Mouse (Mus musculus): Measurements from ENCODE around the gene Pum3.

Pum3 gene

GRCm38 (mm10) chr19:27429745-27430251 lies at the start of gene Pum3:
Pum3 (minus strand) TSS chr19:27429825.
- DNase-seq (ENCODE audit: low spot score): peak; percentile 85

DNA sequence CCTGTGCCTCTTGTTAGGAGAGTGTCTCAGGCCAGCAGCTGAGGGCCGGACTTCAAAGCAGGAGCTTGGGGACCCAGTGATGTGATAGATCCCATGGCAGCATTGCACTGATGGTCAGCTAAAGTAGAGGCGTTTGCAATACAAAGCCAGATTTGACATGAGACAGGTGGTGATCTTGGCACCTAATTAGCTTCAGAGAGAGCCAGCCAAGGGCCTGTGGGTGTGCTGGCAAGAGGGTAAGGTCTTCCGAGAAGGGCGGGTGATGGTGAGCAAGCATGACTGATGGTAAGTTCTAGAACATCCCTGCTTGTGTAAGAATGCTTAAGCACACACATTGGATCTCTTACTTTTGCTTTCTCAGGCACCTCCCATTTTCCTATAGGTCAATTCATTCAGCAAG lies 37.1 kb upstream of the Pum3 start:
- DNase-seq (ENCODE audit: low spot score): no peak

DNA sequence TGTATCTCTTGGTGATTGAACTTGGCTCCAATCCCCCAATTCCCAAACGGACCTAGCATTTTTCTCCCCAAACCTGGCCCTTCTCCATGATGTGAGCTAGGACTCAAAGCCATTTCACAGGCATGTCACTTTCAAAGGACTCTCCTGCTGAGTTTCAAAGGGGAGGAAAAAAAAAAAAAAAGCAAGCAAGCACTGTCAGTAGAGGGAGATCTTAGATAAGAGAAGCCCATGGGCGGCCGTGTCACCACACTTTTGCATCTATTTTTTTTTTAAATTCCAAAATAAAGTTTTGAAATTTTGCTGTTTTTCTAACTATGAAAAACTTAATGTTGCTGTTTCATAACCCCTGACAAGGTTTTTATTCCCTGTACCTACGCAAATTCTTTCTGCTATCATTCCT lies 33.0 kb upstream of the Pum3 start:
- DNase-seq (ENCODE audit: low spot score): no peak

DNA sequence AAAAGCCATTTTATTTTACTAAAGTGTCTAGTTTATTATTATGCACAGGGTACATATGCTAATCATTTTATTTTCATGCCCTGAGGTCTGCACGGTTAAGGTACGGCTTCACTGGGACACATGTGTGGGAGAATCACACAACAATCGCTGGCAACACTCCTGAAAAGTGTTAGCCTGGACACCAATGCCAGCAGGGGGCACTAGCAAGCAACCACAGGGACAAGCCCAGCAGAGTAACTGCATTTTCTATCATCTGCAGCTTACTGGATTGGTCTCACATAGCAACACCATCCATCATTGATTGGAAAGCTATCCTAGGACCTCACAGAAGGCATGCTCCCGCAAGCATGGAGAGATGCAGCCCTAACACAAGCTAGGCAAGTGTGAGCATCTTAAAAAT lies 20.8 kb upstream of the Pum3 start:
- DNase-seq (ENCODE audit: low spot score): peak; percentile 50

- no peak for DNase-seq (ENCODE audit: low spot score)
These were observed 17.9 kb upstream of the Pum3 start for GRCm38 (mm10) chr19:27447515-27447914.

DNA sequence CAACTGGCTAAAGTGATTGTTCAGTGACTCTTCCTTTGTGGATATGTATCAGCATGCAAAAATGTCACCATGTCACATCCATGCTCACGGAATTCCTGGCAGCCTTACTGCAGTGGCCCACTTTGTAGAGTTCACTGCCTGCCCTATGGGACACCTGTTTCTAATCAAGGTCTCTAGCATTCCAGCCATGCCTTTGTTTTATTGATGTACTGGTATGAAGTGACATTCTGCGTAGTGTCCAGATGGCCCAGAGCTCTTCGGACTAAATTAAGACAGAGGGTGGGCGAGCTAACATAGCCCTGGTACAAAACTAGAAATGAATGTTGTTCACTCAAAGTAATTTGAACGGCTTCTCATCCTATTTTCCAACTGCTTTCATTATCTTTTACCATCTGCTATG lies 11.5 kb upstream of the Pum3 start:
- DNase-seq (ENCODE audit: low spot score): no peak

DNA sequence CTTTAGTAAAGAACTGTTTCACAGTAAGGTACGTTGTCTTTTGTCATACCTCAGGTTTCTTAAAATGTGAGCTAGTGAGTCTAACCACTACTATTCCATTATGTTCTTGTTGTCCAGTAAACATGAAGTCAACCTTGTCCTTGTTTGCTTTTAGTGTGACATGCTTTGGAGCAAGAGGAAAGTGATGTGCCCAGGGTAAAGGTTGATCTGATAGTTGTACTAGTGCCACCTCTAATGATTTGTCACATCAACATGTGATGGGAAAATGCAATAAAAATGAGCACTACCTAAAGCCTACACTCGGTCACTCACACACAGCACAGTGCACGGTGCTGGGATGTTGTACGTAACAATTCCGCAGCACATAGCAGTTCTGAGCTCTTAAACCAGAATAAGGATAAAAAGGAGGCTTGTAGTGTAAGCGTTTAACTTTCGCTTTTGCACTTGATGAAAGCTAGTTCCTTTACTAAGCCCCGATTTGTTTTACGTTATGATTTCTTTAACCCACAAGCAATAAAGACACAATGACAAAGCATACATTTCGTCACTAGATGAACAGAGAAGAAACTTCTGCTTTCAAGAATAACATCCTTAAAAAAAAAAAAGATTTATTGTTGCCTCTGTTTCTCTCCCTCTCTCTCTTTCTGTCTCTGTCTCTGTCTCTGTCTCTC lies 8.5 kb upstream of the Pum3 start:
- DNase-seq (ENCODE audit: low spot score): no peak

- peak; percentile 5 for DNase-seq (ENCODE audit: low spot score)
These were observed 781 bp upstream of the Pum3 start for GRCm38 (mm10) chr19:27430406-27430805.

- DNase-seq (ENCODE audit: low spot score): no peak
These were observed 344 bp downstream of the Pum3 start for GRCm38 (mm10) chr19:27429281-27429680.

DNA sequence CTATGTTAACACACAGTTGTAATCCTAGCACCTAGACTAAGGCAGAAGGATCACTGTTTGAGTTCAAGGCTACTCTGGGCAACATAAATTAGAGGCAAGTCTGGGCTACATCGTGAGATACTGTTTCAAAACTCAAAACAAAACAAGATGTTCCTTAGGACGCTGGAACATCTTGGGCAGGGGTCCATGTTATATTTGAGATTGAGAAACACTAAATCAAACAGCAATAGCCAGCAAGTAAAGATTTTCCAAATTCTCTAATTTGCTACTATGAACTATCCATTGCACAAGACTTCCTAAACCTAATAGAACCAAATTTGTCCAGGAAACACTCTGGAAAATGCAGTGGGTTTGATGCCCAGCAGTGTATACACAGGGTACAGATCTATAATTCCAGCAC lies 1.8 kb downstream of the Pum3 start:
- DNase-seq (ENCODE audit: low spot score): no peak

- no peak for DNase-seq (ENCODE audit: low spot score)
These were observed 3.2 kb downstream of the Pum3 start for GRCm38 (mm10) chr19:27426451-27426850.

DNA sequence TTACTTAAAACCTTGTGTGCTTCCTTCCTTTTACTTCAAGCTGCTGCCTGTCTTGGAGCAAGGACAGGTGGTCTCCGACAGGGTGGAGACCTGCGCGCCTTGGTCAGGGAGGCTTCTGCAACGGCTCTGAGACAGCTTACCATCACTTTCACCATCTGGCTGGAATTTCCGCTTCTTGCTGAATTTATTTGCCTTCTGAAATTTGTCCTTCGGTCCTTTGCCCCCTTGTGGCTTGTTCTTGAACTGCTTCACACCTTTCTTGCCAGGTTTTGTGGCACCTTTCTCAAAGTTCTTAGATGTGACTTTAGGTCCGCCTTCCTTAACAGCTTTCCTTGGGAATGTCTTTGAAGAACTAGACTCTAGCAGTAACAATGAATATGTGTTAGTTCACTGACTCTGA lies 4.0 kb downstream of the Pum3 start:
- DNase-seq (ENCODE audit: low spot score): peak; percentile 28

GRCm38 (mm10) chr19:27417375-27417774 lies 12.2 kb downstream of the Pum3 start:
- DNase-seq (ENCODE audit: low spot score): no peak

- DNase-seq (ENCODE audit: low spot score): peak; percentile 32
These were observed 13.1 kb downstream of the Pum3 start for GRCm38 (mm10) chr19:27416569-27416968.

DNA sequence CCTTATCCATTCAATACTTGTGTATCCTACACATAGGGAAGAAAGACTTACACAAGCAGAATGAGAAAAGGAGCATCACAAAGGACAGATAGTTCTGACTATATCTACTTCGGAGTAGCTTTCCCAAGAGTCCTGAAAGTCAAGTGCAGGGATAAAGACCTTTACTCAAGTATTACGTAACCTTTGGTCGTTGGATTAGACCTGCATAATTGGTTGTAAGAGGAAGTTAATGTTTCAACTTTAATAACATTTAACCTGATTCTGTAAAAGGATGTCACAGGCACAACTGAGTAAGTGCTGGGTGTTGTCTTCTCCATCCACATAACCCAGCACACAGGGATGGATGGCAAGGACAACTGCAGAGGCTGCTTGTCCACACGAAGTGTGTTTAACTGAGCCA lies 18.3 kb downstream of the Pum3 start:
- no peak for DNase-seq (ENCODE audit: low spot score)

DNA sequence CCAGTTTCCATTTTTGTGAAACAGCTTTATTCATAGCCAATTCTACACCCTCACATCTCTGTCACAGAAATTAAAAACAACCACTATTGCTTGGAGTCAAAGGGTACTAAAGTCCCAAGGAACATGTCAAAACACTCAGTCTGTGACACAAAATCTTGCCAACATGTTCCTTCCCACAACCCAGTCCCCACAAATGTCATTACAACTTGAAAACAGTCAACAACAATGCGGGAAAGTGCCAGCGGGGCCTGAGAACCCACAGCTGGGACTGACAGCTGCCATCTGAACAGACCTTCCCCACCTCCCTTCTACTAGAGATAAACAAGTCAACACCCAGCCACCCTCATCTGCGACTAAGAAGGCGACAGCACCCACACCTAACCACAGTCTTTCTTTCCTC lies 18.9 kb downstream of the Pum3 start:
- no peak for DNase-seq (ENCODE audit: low spot score)

DNA sequence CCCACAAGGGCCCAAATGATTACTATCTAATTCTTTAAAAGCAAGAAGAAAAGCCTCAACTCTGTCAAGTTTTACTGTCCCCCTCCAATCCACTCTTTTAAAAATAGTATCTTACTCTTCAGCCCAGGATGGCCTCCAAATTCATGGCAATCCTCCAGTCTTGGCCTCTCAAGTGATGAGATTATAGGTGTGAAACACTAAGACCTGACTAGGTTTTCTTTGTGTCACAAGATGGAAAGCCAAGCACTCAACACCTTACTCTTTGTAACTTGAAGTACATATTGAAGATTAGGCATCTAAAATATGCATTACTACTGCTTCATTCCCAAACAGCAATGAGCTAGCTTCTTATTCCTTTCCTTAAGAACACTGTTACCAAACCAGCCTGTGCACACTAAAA lies 19.8 kb downstream of the Pum3 start:
- no peak for DNase-seq (ENCODE audit: low spot score)

DNA sequence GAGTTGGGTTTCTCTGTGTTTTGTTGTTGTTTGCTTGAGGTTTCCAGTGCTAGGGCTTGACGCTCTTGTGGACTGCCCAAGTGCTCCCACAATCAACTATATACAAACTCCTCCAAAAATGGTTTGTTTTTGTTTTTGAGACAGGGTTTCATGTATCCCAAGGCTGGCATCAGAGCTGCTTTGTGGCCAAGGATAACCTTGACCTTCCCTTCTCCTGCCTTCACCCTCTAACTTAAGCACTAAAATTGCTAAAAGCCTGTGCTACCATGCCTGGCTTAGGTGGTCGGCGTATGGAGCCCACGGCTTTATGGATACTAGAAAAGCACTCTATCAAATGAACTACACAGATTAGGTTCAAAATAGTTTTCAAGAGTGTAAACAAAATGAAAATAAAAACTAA lies 20.4 kb downstream of the Pum3 start:
- no peak for DNase-seq (ENCODE audit: low spot score)

DNA sequence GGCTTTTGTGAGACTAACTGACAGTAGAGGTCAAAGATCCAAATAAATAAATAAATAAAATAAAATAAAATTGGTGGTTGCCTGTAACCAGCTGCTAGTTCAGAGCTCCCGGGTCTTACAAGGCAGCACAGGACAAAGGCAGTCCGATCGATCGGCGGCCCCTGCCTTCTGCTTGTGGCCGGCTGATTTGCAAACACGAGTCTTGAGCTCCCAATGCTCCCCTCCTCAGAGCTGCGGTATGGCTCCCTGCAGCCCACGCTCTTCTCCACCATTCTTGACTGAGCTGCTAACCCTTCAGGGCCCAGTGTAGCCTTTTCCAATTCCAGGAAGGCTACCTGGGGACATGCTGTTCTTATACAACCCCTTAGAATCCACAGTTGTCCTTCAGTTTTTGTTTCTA lies 31.8 kb downstream of the Pum3 start:
- no peak for DNase-seq (ENCODE audit: low spot score)

DNA sequence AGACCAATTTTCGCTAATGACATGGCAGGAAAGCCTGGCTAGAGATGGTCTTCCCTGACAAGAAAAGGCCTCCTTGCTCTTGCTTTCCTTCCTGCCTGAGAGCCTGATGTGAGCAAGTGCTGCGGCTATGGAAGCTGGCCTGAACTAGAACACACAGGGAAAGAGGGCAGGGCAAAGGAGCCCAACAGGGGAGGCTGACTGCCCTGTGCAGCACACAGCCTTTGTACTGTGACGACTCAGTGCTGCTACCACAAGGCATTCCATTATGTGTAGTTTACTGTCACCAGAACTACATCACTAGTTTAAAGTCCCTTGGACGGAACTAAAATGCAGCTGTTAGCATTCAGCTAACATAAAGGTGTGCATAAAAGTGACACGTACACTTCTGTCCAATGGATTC lies 32.4 kb downstream of the Pum3 start:
- no peak for DNase-seq (ENCODE audit: low spot score)

- DNase-seq (ENCODE audit: low spot score): no peak
These were observed 32.9 kb downstream of the Pum3 start for GRCm38 (mm10) chr19:27396719-27397118.

DNA sequence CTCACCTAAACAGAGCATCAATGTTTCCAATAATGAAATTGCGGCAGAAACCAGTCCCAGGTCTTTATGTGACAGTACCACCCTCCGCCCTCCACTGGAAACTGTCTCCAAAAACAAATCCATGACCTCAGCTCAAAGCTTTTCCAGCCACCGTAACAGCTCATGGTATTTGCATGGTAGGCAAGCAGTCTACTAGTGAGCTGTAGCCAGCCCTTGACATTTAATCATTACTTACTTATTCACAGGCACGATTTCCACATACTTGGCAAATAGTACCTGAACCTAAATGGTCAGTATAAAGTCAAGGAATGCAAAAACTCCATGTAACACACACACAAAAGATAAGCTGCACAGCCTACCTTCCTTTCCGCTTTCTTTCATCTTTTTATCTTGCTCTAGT lies 33.7 kb downstream of the Pum3 start:
- no peak for DNase-seq (ENCODE audit: low spot score)

GRCm38 (mm10) chr19:27395481-27395880 lies 34.1 kb downstream of the Pum3 start:
- no peak for DNase-seq (ENCODE audit: low spot score)

- no peak for DNase-seq (ENCODE audit: low spot score)
These were observed 35.2 kb downstream of the Pum3 start for GRCm38 (mm10) chr19:27394341-27394990.

Measured in urinary bladder, postnatal 25 days (tissue).